ENCODE assay signal across 8 mouse cellular contexts in genomic region chr10:69044171-69044651, GRCm38 (mm10).
DNase-seq lines count a peak whose midpoint lies in the region; ATAC-seq lines count a peak whose summit lies in the region.

No protein-coding gene starts in this region.

- WGBS in embryonic facial prominence, embryonic 14.5 days, result 10% methylated on average over 12 of the region's 12 CpGs
- WGBS in neural tube, embryonic 13.5 days, result 24% methylated on average over 12 of the region's 12 CpGs

- peak overlapping the region; percentile 19 for H3K27ac ChIP-seq in embryonic facial prominence, embryonic 14.5 days (replicated peaks; ENCODE audit: low read depth, low read length)
- 0 out of 2 replicates have a peak overlapping the region, but pooled peaks have one; percentile 15 for H3K27ac ChIP-seq in neural tube, embryonic 13.5 days (replicated peaks)

- no peak overlapping the region for H3K4me3 ChIP-seq in embryonic facial prominence, embryonic 14.5 days (ENCODE audit: low read depth, low read length)
- no peak overlapping the region for H3K4me3 ChIP-seq in neural tube, embryonic 13.5 days

- H3K9me3 ChIP-seq in embryonic facial prominence, embryonic 14.5 days (ENCODE audit: control insufficient read depth, low read length), result no peaks in the 10 kb centered on the region
- H3K9me3 ChIP-seq in neural tube, embryonic 13.5 days, result no peaks in the 10 kb centered on the region

- DNase-seq in left cerebral cortex, postnatal 4 days, result peak; percentile 6
- DNase-seq in left cerebral cortex, adult 8-10 months (ENCODE audit: low spot score in 2 of 2), result no peak
- peak; percentile 51 for DNase-seq in embryonic facial prominence, embryonic 14.5 days (ENCODE audit: low spot score)
- DNase-seq in kidney, adult 8-10 months, result peak; percentile 34 to 36
- no peak for DNase-seq in thymus, postnatal 10 days (ENCODE audit: low spot score in 2 of 2)
- DNase-seq in adrenal gland, adult (ENCODE audit: inconsistent age in 2 of 2, low spot score in 1 of 2), result no peak
- no peak for DNase-seq in urinary bladder, postnatal 36 days (ENCODE audit: low spot score in 2 of 2)

- intact Hi-C loops in left cerebral cortex, postnatal 4 days (cut with DNase I), result no loop called here

- peak overlapping the region; percentile 5 for H3K4me2 ChIP-seq in embryonic facial prominence, embryonic 14.5 days (ENCODE audit: low read depth, low read length)
- H3K4me2 ChIP-seq in neural tube, embryonic 13.5 days, result no peak overlapping the region

- ATAC-seq in embryonic facial prominence, embryonic 14.5 days (ENCODE audit: low read depth), result no peak
- ATAC-seq in neural tube, embryonic 13.5 days (ENCODE audit: low read depth), result no peak

- H3K27me3 ChIP-seq in embryonic facial prominence, embryonic 14.5 days (replicated peaks; ENCODE audit: control insufficient read depth, insufficient read depth, low read length), result no peaks in the 10 kb centered on the region
- H3K27me3 ChIP-seq in neural tube, embryonic 13.5 days, result no peaks in the 10 kb centered on the region

- no peak overlapping the region for H3K9ac ChIP-seq in embryonic facial prominence, embryonic 14.5 days (ENCODE audit: low read depth, low read length)
- no peak overlapping the region for H3K9ac ChIP-seq in neural tube, embryonic 13.5 days

- H3K36me3 ChIP-seq in embryonic facial prominence, embryonic 14.5 days (ENCODE audit: control insufficient read depth, insufficient read depth, low read length), result no peaks in the 10 kb centered on the region
- H3K36me3 ChIP-seq in neural tube, embryonic 13.5 days, result no peaks in the 10 kb centered on the region

- peaks cover 24% of the 10 kb centered on the region for H3K4me1 ChIP-seq in embryonic facial prominence, embryonic 14.5 days (ENCODE audit: control insufficient read depth, insufficient read depth, low read length)
- peaks cover 34% of the 10 kb centered on the region for H3K4me1 ChIP-seq in neural tube, embryonic 13.5 days (replicated peaks)

Comparison
In these comparisons a context has a peak if more than half of its experiments do, and no peak if none do; other contexts are left out.
1. DNase-seq: peak in left cerebral cortex, postnatal 4 days (single experiment), embryonic facial prominence, embryonic 14.5 days (single experiment) and kidney, adult 8-10 months (2 of 2); none in left cerebral cortex, adult 8-10 months (0 of 2), thymus, postnatal 10 days (0 of 2), adrenal gland, adult (0 of 2) and urinary bladder, postnatal 36 days (0 of 2).